Mouse (Mus musculus) liver, embryonic 16.5 days (tissue): ENCODE measurements around the gene Lce3b. TPM values are rescaled to one million over a fixed set of nuclear protein-coding genes. Genes with fewer than 3 reads are reported as not detected.

Experiments used
- ATAC-seq: fragments of 200-750 bp; cut with Nextera tagmentation; 2 replicates; pipeline ENCODE4 v1.8.0; 2017; ENCODE audit warnings: low read depth, mild to moderate bottlenecking, moderate number of reproducible peaks, moderate library complexity
- H3K27ac ChIP-seq: fragments of 300-500 bp; sonication (generic); 2 replicates; pipeline ENCODE4 v1.5.1; 2014; ENCODE audit warnings: mild to moderate bottlenecking, low read length
- H3K27me3 ChIP-seq: fragments of 300-500 bp; sonication (generic); 2 replicates; pipeline ENCODE4 v1.6.1; 2014; ENCODE audit warnings: low read depth, low read length, mixed read lengths; ENCODE audit not compliant: control insufficient read depth, insufficient read depth
- H3K36me3 ChIP-seq: fragments of 300-500 bp; sonication (generic); 2 replicates; pipeline ENCODE4 v1.6.1; 2014; ENCODE audit warnings: mild to moderate bottlenecking; ENCODE audit not compliant: control insufficient read depth, insufficient read depth
- H3K4me1 ChIP-seq: fragments of 300-500 bp; sonication (generic); 2 replicates; pipeline ENCODE4 v1.6.1; 2014; ENCODE audit warnings: low read depth, low read length, mixed read lengths; ENCODE audit not compliant: control insufficient read depth
- H3K4me2 ChIP-seq: fragments of 300-500 bp; sonication (generic); 2 replicates; pipeline ENCODE4 v1.6.1; 2014; ENCODE audit warnings: low read depth, low read length, mixed read lengths
- H3K4me3 ChIP-seq: fragments of 300-500 bp; sonication (generic); 2 replicates; pipeline ENCODE4 v1.5.1; 2014; ENCODE audit warnings: low read depth, mild to moderate bottlenecking, low read length
- H3K9ac ChIP-seq: fragments of 300-500 bp; sonication (generic); 2 replicates; pipeline ENCODE4 v1.6.1; 2014; ENCODE audit warnings: low read depth, low read length
- H3K9me3 ChIP-seq: fragments of 300-500 bp; sonication (generic); replicated peaks from 2 replicates; pipeline ENCODE4 v1.6.1; 2016; ENCODE audit warnings: low read length; ENCODE audit not compliant: control insufficient read depth
- whole genome bisulfite sequencing: fragments of 180-500 bp; shearing (Covaris S2); extraction: QIAGEN DNeasy Blood & Tissue Kit; methylation state at CpG from one replicate; pipeline ENCODE4 v1.1.7; 2014; ENCODE audit not compliant: insufficient replicate concordance; 5-methylcytosine and 5-hydroxymethylcytosine counted together
- polyA plus RNA-seq: library from polyadenylated mRNA; unstranded; fragments of >200 nt; fragmentation: Nextera tagmentation; extraction: Ambion mirVana; gene quantifications from 2 replicates; pipeline ENCODE4 v1.2.1, GENCODE M21; 2015

Lce3b gene
- polyA plus RNA-seq, 1 experiment from 2014 or later, result not detected

GRCm38 (mm10) chr3:92944186-92944585 is 11.4 kb downstream of the Lce3b start, which contains the start of gene Lce3c:
Gene Lce3c, plus strand, starts transcription at chr3:92944486.
- Histone ChIP-seq H3K4me3 (no peak within 1 kb of the TSS), H3K27ac (no peak within 1 kb of the TSS), H3K27me3 (no peaks in the 10 kb centered on the region), H3K36me3 (no peaks in the 10 kb centered on the region), H3K9ac (no peak within 1 kb of the TSS), H3K9me3 (no peaks in the 10 kb centered on the region), H3K4me2 (no peak within 1 kb of the TSS), H3K4me1 (no peaks in the 10 kb centered on the region)
- 57% methylated on average over 1 of the region's 1 CpGs for WGBS
- no peak for ATAC-seq

- Histone ChIP-seq H3K36me3 (no peaks in the 10 kb centered on the region), H3K27me3 (no peaks in the 10 kb centered on the region), H3K9me3 (no peaks in the 10 kb centered on the region), H3K4me1 (no peaks in the 10 kb centered on the region), H3K4me2 (no peak within 1 kb of the TSS), H3K4me3 (no peak within 1 kb of the TSS), H3K27ac (no peak within 1 kb of the TSS), H3K9ac (no peak within 1 kb of the TSS)
- 73% methylated on average over 1 of the region's 1 CpGs for WGBS
- ATAC-seq, result no peak
These were observed 24.3 kb downstream of the Lce3b start, which contains the start of gene Lce3d for GRCm38 (mm10) chr3:92957090-92957489. Gene Lce3d, plus strand, starts transcription at chr3:92957390.

- no peak within 1 kb of the TSS for H3K4me3 ChIP-seq
- 54% methylated on average over 2 of the region's 2 CpGs for WGBS
- no peaks in the 10 kb centered on the region for H3K36me3 ChIP-seq
- H3K9ac ChIP-seq, result no peak within 1 kb of the TSS
- H3K4me1 ChIP-seq, result no peaks in the 10 kb centered on the region
- no peak within 1 kb of the TSS for H3K27ac ChIP-seq
- H3K9me3 ChIP-seq, result no peaks in the 10 kb centered on the region
- ATAC-seq, result no peak
- no peaks in the 10 kb centered on the region for H3K27me3 ChIP-seq
- no peak within 1 kb of the TSS for H3K4me2 ChIP-seq
These were observed 34.0 kb downstream of the Lce3b start, which contains the start of gene Lce3e for GRCm38 (mm10) chr3:92966761-92967160. Gene Lce3e, plus strand, starts transcription at chr3:92967061.

- no peak for ATAC-seq
These were observed 45.7 kb downstream of the Lce3b start for GRCm38 (mm10) chr3:92978484-92978883.

More at GRCm38 (mm10) chr3:92978484-92978883, 45.7 kb downstream of the Lce3b start:
- Histone ChIP-seq H3K4me1 (no peaks in the 10 kb centered on the region), H3K9ac (no peak overlapping the region), H3K4me3 (no peak overlapping the region), H3K27me3 (no peaks in the 10 kb centered on the region), H3K4me2 (no peak overlapping the region), H3K27ac (no peak overlapping the region), H3K9me3 (no peaks in the 10 kb centered on the region), H3K36me3 (no peaks in the 10 kb centered on the region)
- 53% methylated on average over 2 of the region's 2 CpGs for WGBS

Other genes starting within 250 kb of the Lce3b start
- gene Lce1d, start 245.8 kb upstream of the Lce3b start, polyA plus RNA-seq, result not detected in 2 replicates
- not detected in 2 replicates for gene Lce1e, start 223.9 kb upstream of the Lce3b start, polyA plus RNA-seq
- not detected in 2 replicates for gene Lce1f, start 212.6 kb upstream of the Lce3b start, polyA plus RNA-seq
- gene Gm38119, start 193.9 kb upstream of the Lce3b start, polyA plus RNA-seq, result not detected in 2 replicates
- gene Lce1g, start 180.6 kb upstream of the Lce3b start, polyA plus RNA-seq, result not detected in 2 replicates
- gene Lce1h, start 167.9 kb upstream of the Lce3b start, polyA plus RNA-seq, result not detected in 2 replicates
- gene Lce1i, start 154.1 kb upstream of the Lce3b start, polyA plus RNA-seq, result not detected in 2 replicates
- not detected in 2 replicates for gene Lce1j, start 142.5 kb upstream of the Lce3b start, polyA plus RNA-seq
- not detected in 2 replicates for gene Lce1k, start 125.1 kb upstream of the Lce3b start, polyA plus RNA-seq
- gene Kprp, start 105.7 kb upstream of the Lce3b start, polyA plus RNA-seq, result not detected in 2 replicates
- gene Lce1l, start 81.7 kb upstream of the Lce3b start, polyA plus RNA-seq, result not detected in 2 replicates
- not detected in 2 replicates for gene 2310050C09Rik, start 62.8 kb upstream of the Lce3b start, polyA plus RNA-seq
- gene Lce3a, start 6.7 kb upstream of the Lce3b start, polyA plus RNA-seq, result not detected in 2 replicates
- gene Lce3c, start 11.5 kb downstream of the Lce3b start, polyA plus RNA-seq, result not detected in 2 replicates
- not detected in 2 replicates for gene Lce3d, start 24.4 kb downstream of the Lce3b start, polyA plus RNA-seq
- gene Lce3e, start 34.1 kb downstream of the Lce3b start, polyA plus RNA-seq, result not detected in 2 replicates
- gene Lce3f, start 59.2 kb downstream of the Lce3b start, polyA plus RNA-seq, result not detected in 2 replicates
- gene Crct1, start 82.7 kb downstream of the Lce3b start, polyA plus RNA-seq, result not detected in 2 replicates
- not detected in 2 replicates for gene Lce1m, start 86.1 kb downstream of the Lce3b start, polyA plus RNA-seq
- not detected in 2 replicates for gene Gm4858, start 135.8 kb downstream of the Lce3b start, polyA plus RNA-seq
- not detected in 2 replicates for gene Crnn, start 211.8 kb downstream of the Lce3b start, polyA plus RNA-seq